Mouse (Mus musculus) neural tube, embryonic 11.5 days (tissue): ENCODE data around the gene Hhipl2. TPM values are rescaled to one million over a fixed set of nuclear protein-coding genes. Genes with fewer than 3 reads are reported as not detected.

Experiments
- ATAC-seq: fragments of 200-750 bp; cut with Nextera tagmentation; 2 replicates; pipeline ENCODE4 v1.8.0; 2017; ENCODE audit warnings: moderate number of reproducible peaks, mild to moderate bottlenecking, moderate TSS enrichment, moderate library complexity; ENCODE audit not compliant: insufficient read depth, low FRiP score, low TSS enrichment
- DNase-seq: peaks from one replicate; pipeline ENCODE4 v3.0.0-alpha.2; 2015; ENCODE audit warnings: low spot score
- H3K27ac ChIP-seq: fragments of 300-500 bp; sonication (generic); 2 replicates; pipeline ENCODE4 v1.5.1; 2014; ENCODE audit warnings: low read depth, mild to moderate bottlenecking, low read length
- H3K27me3 ChIP-seq: fragments of 300-500 bp; sonication (generic); 2 replicates; pipeline ENCODE4 v1.6.1; 2014; ENCODE audit warnings: mild to moderate bottlenecking, low read length, mixed read lengths; ENCODE audit not compliant: control insufficient read depth, insufficient read depth
- H3K36me3 ChIP-seq: fragments of 300-500 bp; sonication (generic); 2 replicates; pipeline ENCODE4 v1.6.1; 2014; ENCODE audit warnings: mild to moderate bottlenecking, low read length, moderate library complexity, mixed read lengths; ENCODE audit not compliant: control insufficient read depth, insufficient read depth
- H3K4me1 ChIP-seq: fragments of 300-500 bp; sonication (generic); 2 replicates; pipeline ENCODE4 v1.6.1; 2014; ENCODE audit warnings: low read length, mixed read lengths; ENCODE audit not compliant: control insufficient read depth, insufficient read depth
- H3K4me2 ChIP-seq: fragments of 300-500 bp; sonication (generic); 2 replicates; pipeline ENCODE4 v1.6.1; 2014; ENCODE audit warnings: low read depth, mild to moderate bottlenecking, moderate library complexity
- H3K4me3 ChIP-seq: fragments of 300-500 bp; sonication (generic); 2 replicates; pipeline ENCODE4 v1.5.1; 2014; ENCODE audit warnings: low read depth, low read length
- H3K9ac ChIP-seq: fragments of 300-500 bp; sonication (generic); 2 replicates; pipeline ENCODE4 v1.6.1; 2014; ENCODE audit warnings: mild to moderate bottlenecking, low read length
- H3K9me3 ChIP-seq: fragments of 300-500 bp; sonication (generic); 2 replicates; pipeline ENCODE4 v1.6.1; 2016; ENCODE audit warnings: low read length; ENCODE audit not compliant: control insufficient read depth
- WGBS: fragments of 180-500 bp; shearing (Covaris S2); extraction: QIAGEN DNeasy Blood & Tissue Kit; methylation state at CpG from one replicate; pipeline ENCODE4 v1.1.7; 2014; 5-methylcytosine and 5-hydroxymethylcytosine counted together
- polyA plus RNA-seq: library from polyadenylated mRNA; unstranded; fragments of >200 nt; fragmentation: Nextera tagmentation; extraction: Ambion mirVana; gene quantifications from 2 replicates; pipeline ENCODE4 v1.2.1, GENCODE M21; 2014

The Hhipl2 gene
- polyA plus RNA-seq, 1 experiment from 2014 or later, result 0.32 TPM

DNA sequence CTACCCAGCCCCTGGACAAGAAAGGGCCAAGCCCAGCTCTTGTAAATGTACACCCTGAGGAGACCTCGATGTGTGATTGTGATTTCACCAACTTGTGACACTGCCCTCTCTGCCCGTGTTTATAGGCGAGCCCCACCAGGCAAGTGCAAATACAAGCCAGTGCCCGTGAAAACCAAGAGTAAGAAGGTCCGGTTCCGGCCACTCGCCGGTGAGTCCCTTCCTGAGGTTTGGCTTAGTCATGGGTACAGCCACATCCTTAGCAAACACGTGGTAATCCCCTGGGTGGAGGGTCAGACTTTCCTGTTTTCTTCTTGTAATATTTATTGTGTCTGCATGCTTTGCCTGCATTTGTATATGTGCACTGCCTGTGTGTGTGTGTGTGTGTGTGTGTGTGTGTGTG, 16.9 kb downstream of the Hhipl2 start:
- Histone ChIP-seq H3K4me3 (no peak overlapping the region), H3K9me3 (no peaks in the 10 kb centered on the region), H3K36me3 (no peaks in the 10 kb centered on the region), H3K27me3 (no peaks in the 10 kb centered on the region), H3K9ac (no peak overlapping the region), H3K4me2 (no peak overlapping the region), H3K4me1 (no peaks in the 10 kb centered on the region), H3K27ac (no peak overlapping the region)
- ATAC-seq (no peak), DNase-seq (no peak)
- 89% methylated on average over 9 of the region's 9 CpGs for WGBS

DNA sequence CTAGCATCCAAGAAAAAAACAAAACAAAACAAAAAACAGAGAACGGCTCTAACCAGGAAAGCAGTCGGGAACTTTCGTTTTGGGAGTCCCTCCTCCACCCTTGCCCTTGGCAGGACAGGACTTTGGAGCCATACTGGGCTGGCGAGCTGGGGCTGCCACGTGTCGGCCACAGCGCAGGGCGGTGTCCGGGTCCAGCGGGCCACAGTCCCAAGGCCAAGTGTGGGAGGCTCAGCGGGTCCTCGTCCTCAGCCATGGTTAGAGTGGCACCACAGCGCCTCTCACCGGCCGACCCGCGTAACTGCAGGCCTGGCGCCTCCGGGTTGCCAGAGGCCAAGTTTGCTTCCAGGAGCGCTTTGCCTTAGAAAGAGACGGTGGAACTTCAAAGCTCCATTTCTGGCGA, 21.0 kb downstream of the Hhipl2 start:
- Histone ChIP-seq H3K4me2 (peak overlapping the region; percentile 24), H3K4me1 (0 out of 2 replicates have a peak, but pooled peaks cover 2% of the 10 kb centered on the region), H3K9ac (no peak overlapping the region), H3K4me3 (no peak overlapping the region), H3K36me3 (no peaks in the 10 kb centered on the region), H3K27ac (no peak overlapping the region), H3K27me3 (no peaks in the 10 kb centered on the region), H3K9me3 (0 out of 2 replicates have a peak, but pooled peaks cover 4% of the 10 kb centered on the region)
- 31% methylated on average over 22 of the region's 22 CpGs for WGBS
- DNase-seq (peak; percentile 59), ATAC-seq (no peak)

DNA sequence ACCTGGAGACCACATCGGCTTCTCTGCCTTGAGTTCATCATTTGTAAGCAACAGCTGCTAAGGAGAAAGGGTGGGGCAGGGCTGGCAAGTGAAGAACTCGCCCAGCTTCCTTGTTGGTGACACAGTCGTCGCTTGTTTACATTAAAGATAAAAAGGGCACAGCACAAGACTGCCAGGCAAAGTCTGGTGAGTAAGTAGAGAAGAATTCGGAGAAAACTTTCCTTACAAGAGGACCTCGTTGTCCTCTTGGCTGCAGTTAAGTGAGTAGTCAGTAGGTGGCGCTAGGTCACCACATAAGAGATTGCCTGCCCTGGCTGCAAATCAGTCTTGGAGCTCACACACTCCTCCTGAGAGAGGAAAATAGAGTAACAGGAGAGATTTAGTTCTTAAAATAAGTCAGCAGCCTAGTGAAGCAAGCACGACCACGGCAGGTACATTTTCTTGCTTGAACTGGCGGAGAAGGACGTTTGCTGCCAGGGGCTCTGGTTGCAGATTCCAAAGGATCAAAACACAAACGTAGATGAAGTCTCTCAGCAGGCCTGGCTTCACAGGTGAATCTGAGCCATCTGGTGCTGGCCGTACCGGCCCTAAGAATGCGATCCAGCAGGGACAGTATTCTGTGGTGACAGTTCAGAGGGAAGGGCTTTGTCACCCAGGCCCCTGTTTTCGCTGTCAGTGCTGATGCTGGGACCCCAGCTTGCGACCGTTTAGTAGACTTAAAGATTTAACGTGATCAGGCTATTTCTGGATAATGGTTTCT, 24.2 kb downstream of the Hhipl2 start:
- H3K9me3 ChIP-seq, result 0 out of 2 replicates have a peak, but pooled peaks cover 4% of the 10 kb centered on the region
- H3K4me3 ChIP-seq, result no peak overlapping the region
- 0 out of 2 replicates have a peak, but pooled peaks cover 2% of the 10 kb centered on the region for H3K4me1 ChIP-seq
- DNase-seq (peak; percentile 82), ATAC-seq (0 out of 2 replicates have a peak, but pooled peaks have one; percentile 40)
- no peaks in the 10 kb centered on the region for H3K36me3 ChIP-seq
- H3K4me2 ChIP-seq, result no peak overlapping the region
- H3K27ac ChIP-seq, result no peak overlapping the region
- H3K9ac ChIP-seq, result peak overlapping the region; percentile 18
- H3K27me3 ChIP-seq, result no peaks in the 10 kb centered on the region
- WGBS, result 28% methylated on average over 19 of the region's 19 CpGs

DNA sequence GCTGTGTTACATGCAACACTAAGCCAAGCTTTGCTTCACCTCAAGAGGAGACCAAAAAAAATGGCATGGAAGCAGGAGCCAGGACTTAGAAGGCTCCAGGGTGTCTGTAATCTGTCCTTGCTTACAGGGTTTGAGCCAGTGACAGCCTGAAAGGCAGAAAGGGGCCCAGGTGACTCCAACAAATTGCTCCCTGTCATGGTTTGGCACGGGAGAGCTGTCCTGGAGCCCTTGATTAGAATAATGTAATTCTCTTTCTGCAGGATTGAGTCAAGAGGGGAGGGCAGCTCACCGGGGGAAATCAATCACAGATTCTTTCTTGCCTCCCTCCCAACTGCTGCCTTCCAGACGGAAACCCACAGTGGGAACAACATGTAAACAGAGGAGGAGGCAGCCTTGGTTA, 35.1 kb downstream of the Hhipl2 start:
- 31% methylated on average over 3 of the region's 3 CpGs for WGBS
- no peak overlapping the region for H3K4me3 ChIP-seq
- H3K27ac ChIP-seq, result no peak overlapping the region
- H3K9ac ChIP-seq, result no peak overlapping the region
- ATAC-seq (no peak), DNase-seq (peak; percentile 24)
- no peaks in the 10 kb centered on the region for H3K36me3 ChIP-seq
- no peaks in the 10 kb centered on the region for H3K4me1 ChIP-seq
- no peak overlapping the region for H3K4me2 ChIP-seq
- H3K9me3 ChIP-seq, result no peaks in the 10 kb centered on the region
- no peaks in the 10 kb centered on the region for H3K27me3 ChIP-seq

Other genes starting within 250 kb of the Hhipl2 start
- 11.7 and 12.6 TPM in 2 replicates for gene Disp1, start 196.7 kb upstream of the Hhipl2 start, polyA plus RNA-seq
- gene Aida, start 121.6 kb upstream of the Hhipl2 start, polyA plus RNA-seq, result 29.2 and 37.0 TPM in 2 replicates
- gene Brox, start 120.9 kb upstream of the Hhipl2 start, polyA plus RNA-seq, result 74.2 and 78.1 TPM in 2 replicates
- 107 and 110 TPM in 2 replicates for gene Mia3, start 48.7 kb upstream of the Hhipl2 start, polyA plus RNA-seq
- gene Taf1a, start 29.2 kb upstream of the Hhipl2 start, polyA plus RNA-seq, result 17.9 and 18.3 TPM in 2 replicates